Mouse (Mus musculus) forebrain, embryonic 13.5 days (tissue): ENCODE results near the gene Chaf1a. TPM values are rescaled to one million over a fixed set of nuclear protein-coding genes. Genes with fewer than 3 reads are reported as not detected.
"Not testable (repeated sequence)": the region's sequence is repeated elsewhere in the genome, so short reads cannot be mapped to it uniquely, and the experiment has no call there.

Experiments used
- ATAC-seq: fragments of 200-750 bp; cut with Nextera tagmentation; 2 replicates; pipeline ENCODE4 v1.8.0; 2017
- H3K27ac ChIP-seq: fragments of 300-500 bp; sonication (generic); 2 replicates; pipeline ENCODE4 v1.5.1; 2015; ENCODE audit warnings: inconsistent platforms, mild to moderate bottlenecking, moderate library complexity
- H3K27me3 ChIP-seq: fragments of 300-500 bp; sonication (generic); 2 replicates; pipeline ENCODE4 v1.6.1; 2015; ENCODE audit warnings: mild to moderate bottlenecking, inconsistent platforms
- H3K36me3 ChIP-seq: fragments of 300-500 bp; sonication (generic); 2 replicates; pipeline ENCODE4 v1.6.1; 2015; ENCODE audit warnings: mild to moderate bottlenecking, inconsistent platforms; ENCODE audit not compliant: poor library complexity, severe bottlenecking
- H3K4me1 ChIP-seq: fragments of 300-500 bp; sonication (generic); 2 replicates; pipeline ENCODE4 v1.6.1; 2015; ENCODE audit warnings: inconsistent platforms
- H3K4me2 ChIP-seq: fragments of 300-500 bp; sonication (generic); 2 replicates; pipeline ENCODE4 v1.6.1; 2015; ENCODE audit warnings: inconsistent platforms, mild to moderate bottlenecking, moderate library complexity
- H3K4me3 ChIP-seq: fragments of 300-500 bp; sonication (generic); 2 replicates; pipeline ENCODE4 v1.5.1; 2015; ENCODE audit warnings: mild to moderate bottlenecking, inconsistent platforms
- H3K9ac ChIP-seq: fragments of 300-500 bp; sonication (generic); 2 replicates; pipeline ENCODE4 v1.6.1; 2015; ENCODE audit warnings: mild to moderate bottlenecking, inconsistent platforms
- H3K9me3 ChIP-seq: fragments of 300-500 bp; sonication (generic); replicated peaks from 2 replicates; pipeline ENCODE4 v1.6.1; 2016; ENCODE audit warnings: inconsistent platforms
- WGBS: fragments of 180-500 bp; shearing (Covaris S2); methylation state at CpG from one replicate; pipeline ENCODE4 v1.1.7; 2015; 5-methylcytosine and 5-hydroxymethylcytosine counted together
- polyA plus RNA-seq: library from polyadenylated mRNA; unstranded; fragments of >200 nt; fragmentation: Nextera tagmentation; extraction: Ambion mirVana; gene quantifications from 2 replicates; pipeline ENCODE4 v1.2.1, GENCODE M21; 2015

The Chaf1a gene
- polyA plus RNA-seq, 1 experiment from 2014 or later = 22.0 TPM

- Histone ChIP-seq H3K27ac (no peak overlapping the region), H3K4me3 (no peak overlapping the region), H3K9ac (no peak overlapping the region), H3K36me3 (peaks cover 60% of the 10 kb centered on the region), H3K9me3 (no peaks in the 10 kb centered on the region), H3K27me3 (no peaks in the 10 kb centered on the region), H3K4me2 (no peak overlapping the region), H3K4me1 (no peaks in the 10 kb centered on the region)
- WGBS = 95% methylated on average over 8 of the region's 8 CpGs
- no peak for ATAC-seq
Measured at GRCm38 (mm10) chr17:56103465-56104285, 63.4 kb downstream of the Chaf1a start.

GRCm38 (mm10) chr17:56104821-56105220 is 64.6 kb downstream of the Chaf1a start:
- not testable (repeated sequence) for H3K27ac ChIP-seq, H3K4me3 ChIP-seq, ATAC-seq, H3K27me3 ChIP-seq, H3K4me1 ChIP-seq, H3K4me2 ChIP-seq, H3K9ac ChIP-seq, H3K9me3 ChIP-seq
- WGBS = 82% methylated on average over 2 of the region's 5 CpGs
- H3K36me3 ChIP-seq = peaks cover 50% of the 10 kb centered on the region

- 98% methylated on average over 4 of the region's 4 CpGs for WGBS
- ATAC-seq, H3K27ac ChIP-seq, H3K4me2 ChIP-seq, H3K9me3 ChIP-seq, H3K4me1 ChIP-seq, H3K4me3 ChIP-seq, H3K27me3 ChIP-seq, H3K9ac ChIP-seq: not testable (repeated sequence)
- peaks cover 34% of the 10 kb centered on the region for H3K36me3 ChIP-seq
Measured at GRCm38 (mm10) chr17:56106436-56106835, 66.2 kb downstream of the Chaf1a start.

- no peaks in the 10 kb centered on the region for H3K9me3 ChIP-seq
- H3K9ac ChIP-seq = no peak overlapping the region
- no peak overlapping the region for H3K27ac ChIP-seq
- H3K27me3 ChIP-seq = no peaks in the 10 kb centered on the region
- H3K4me1 ChIP-seq = no peaks in the 10 kb centered on the region
- ATAC-seq = no peak
- H3K4me2 ChIP-seq = no peak overlapping the region
- 79% methylated on average over 4 of the region's 4 CpGs for WGBS
- H3K36me3 ChIP-seq = peaks cover 29% of the 10 kb centered on the region
- H3K4me3 ChIP-seq = no peak overlapping the region
Measured at GRCm38 (mm10) chr17:56106981-56107380, 66.7 kb downstream of the Chaf1a start.

GRCm38 (mm10) chr17:56107736-56108135 is 67.5 kb downstream of the Chaf1a start:
- no peak for ATAC-seq

GRCm38 (mm10) chr17:56108334-56109044 is 68.2 kb downstream of the Chaf1a start:
- Histone ChIP-seq H3K27me3 (no peaks in the 10 kb centered on the region), H3K4me1 (no peaks in the 10 kb centered on the region), H3K36me3 (peaks cover 14% of the 10 kb centered on the region), H3K9me3 (no peaks in the 10 kb centered on the region), H3K4me2 (no peak overlapping the region), H3K9ac (no peak overlapping the region), H3K27ac (no peak overlapping the region), H3K4me3 (no peak overlapping the region)
- no peak for ATAC-seq
- WGBS = 80% methylated on average over 6 of the region's 6 CpGs

More at GRCm38 (mm10) chr17:56107736-56108135, 67.5 kb downstream of the Chaf1a start:
- Histone ChIP-seq H3K36me3 (peaks cover 21% of the 10 kb centered on the region), H3K4me2 (no peak overlapping the region), H3K4me1 (no peaks in the 10 kb centered on the region), H3K9me3 (no peaks in the 10 kb centered on the region), H3K27me3 (no peaks in the 10 kb centered on the region), H3K9ac (no peak overlapping the region), H3K27ac (no peak overlapping the region), H3K4me3 (no peak overlapping the region)
- 65% methylated on average over 2 of the region's 2 CpGs for WGBS

- no peak within 1 kb of the TSS for H3K4me3 ChIP-seq
- H3K9me3 ChIP-seq = no peaks in the 10 kb centered on the region
- 66% methylated on average over 10 of the region's 10 CpGs for WGBS
- no peaks in the 10 kb centered on the region for H3K27me3 ChIP-seq
- no peak within 1 kb of the TSS for H3K27ac ChIP-seq
- no peak within 1 kb of the TSS for H3K9ac ChIP-seq
- H3K4me1 ChIP-seq = no peaks in the 10 kb centered on the region
- H3K4me2 ChIP-seq = no peak within 1 kb of the TSS
- H3K36me3 ChIP-seq = peaks cover 7% of the 10 kb centered on the region
- ATAC-seq = no peak
Measured at GRCm38 (mm10) chr17:56109219-56110051, 69.2 kb downstream of the Chaf1a start, which contains the start of gene Plin4. Gene Plin4 (minus strand): TSS chr17:56109803.

- ATAC-seq = no peak
- WGBS = 69% methylated on average over 4 of the region's 4 CpGs
Measured at GRCm38 (mm10) chr17:56110571-56110970, 70.3 kb downstream of the Chaf1a start.

GRCm38 (mm10) chr17:56111021-56111420 is 70.8 kb downstream of the Chaf1a start:
- no peak overlapping the region for H3K4me3 ChIP-seq
- no peaks in the 10 kb centered on the region for H3K9me3 ChIP-seq
- WGBS = 13% methylated on average over 1 of the region's 1 CpGs
- no peaks in the 10 kb centered on the region for H3K4me1 ChIP-seq
- ATAC-seq = no peak
- no peak overlapping the region for H3K4me2 ChIP-seq
- no peaks in the 10 kb centered on the region for H3K27me3 ChIP-seq
- no peak overlapping the region for H3K27ac ChIP-seq
- no peak overlapping the region for H3K9ac ChIP-seq
- H3K36me3 ChIP-seq = peaks cover 7% of the 10 kb centered on the region

More at GRCm38 (mm10) chr17:56110571-56110970, 70.3 kb downstream of the Chaf1a start:
- Histone ChIP-seq H3K27me3 (no peaks in the 10 kb centered on the region), H3K9ac (no peak overlapping the region), H3K4me3 (no peak overlapping the region), H3K9me3 (no peaks in the 10 kb centered on the region), H3K4me1 (no peaks in the 10 kb centered on the region), H3K4me2 (no peak overlapping the region), H3K27ac (no peak overlapping the region), H3K36me3 (peaks cover 7% of the 10 kb centered on the region)

GRCm38 (mm10) chr17:56111864-56112263 is 71.6 kb downstream of the Chaf1a start:
- Histone ChIP-seq H3K4me1 (no peaks in the 10 kb centered on the region), H3K9me3 (no peaks in the 10 kb centered on the region), H3K4me3 (no peak overlapping the region), H3K36me3 (peaks cover 7% of the 10 kb centered on the region), H3K4me2 (no peak overlapping the region), H3K27me3 (peaks cover 8% of the 10 kb centered on the region), H3K27ac (no peak overlapping the region), H3K9ac (no peak overlapping the region)
- 41% methylated on average over 5 of the region's 5 CpGs for WGBS
- ATAC-seq = peak; percentile 30

GRCm38 (mm10) chr17:56112743-56113142 is 72.5 kb downstream of the Chaf1a start:
- peaks cover 5% of the 10 kb centered on the region for H3K4me1 ChIP-seq
- peaks cover 17% of the 10 kb centered on the region for H3K27me3 ChIP-seq
- WGBS = 70% methylated on average over 3 of the region's 3 CpGs
- H3K36me3 ChIP-seq = peaks cover 7% of the 10 kb centered on the region
- no peaks in the 10 kb centered on the region for H3K9me3 ChIP-seq
- no peak overlapping the region for H3K4me3 ChIP-seq
- H3K9ac ChIP-seq = peak overlapping the region; percentile 19; the same call in 1 of the 2 replicates
- no peak overlapping the region for H3K4me2 ChIP-seq
- H3K27ac ChIP-seq = no peak overlapping the region
- no peak for ATAC-seq

GRCm38 (mm10) chr17:56116193-56116592 is 76.0 kb downstream of the Chaf1a start:
- ATAC-seq = no peak
- Histone ChIP-seq H3K27me3 (peaks cover 50% of the 10 kb centered on the region), H3K9ac (no peak overlapping the region), H3K4me3 (no peak overlapping the region), H3K9me3 (no peaks in the 10 kb centered on the region), H3K4me2 (no peak overlapping the region), H3K27ac (no peak overlapping the region), H3K36me3 (no peaks in the 10 kb centered on the region), H3K4me1 (peaks cover 12% of the 10 kb centered on the region)
- 72% methylated on average over 10 of the region's 10 CpGs for WGBS
